Mouse (Mus musculus): Measurements from ENCODE around the gene H2al1a.
"Not testable (repeated sequence)": the region's sequence is repeated elsewhere in the genome, so short reads cannot be mapped to it uniquely, and the experiment has no call there.

Gene H2al1a

DNA sequence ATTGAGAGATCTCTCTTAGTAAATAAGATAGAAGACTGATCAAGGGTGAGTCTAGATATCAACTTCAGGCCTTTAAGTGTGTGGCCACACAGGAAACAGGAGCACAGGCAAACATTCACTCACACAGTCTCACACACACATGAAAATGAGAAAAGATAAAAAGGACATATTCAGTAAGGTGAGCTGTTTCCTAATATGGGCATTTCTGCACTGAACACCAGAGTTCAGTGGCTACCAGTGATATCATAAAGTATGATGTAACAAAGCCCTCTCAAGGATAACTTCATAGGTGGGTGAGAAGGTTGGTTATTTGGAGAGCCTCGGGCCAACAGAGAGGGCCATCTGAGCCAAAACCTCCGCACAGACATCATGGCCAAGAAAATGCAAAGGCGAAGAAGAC lies 18.9 kb downstream of the H2al1a start, which contains the start of gene H2al1g:
Gene H2al1g, plus strand, starts transcription at position 301 of the 400 bp plus-strand sequence.
- in situ Hi-C loops (cut with MboI; ENCODE audit: low pct_unique_long_range_greater_than_20kb in 1 of 2, low sequenced_read_pairs in 2 of 2, unreplicated experiment in 1 of 2): not testable (repeated sequence)

DNA sequence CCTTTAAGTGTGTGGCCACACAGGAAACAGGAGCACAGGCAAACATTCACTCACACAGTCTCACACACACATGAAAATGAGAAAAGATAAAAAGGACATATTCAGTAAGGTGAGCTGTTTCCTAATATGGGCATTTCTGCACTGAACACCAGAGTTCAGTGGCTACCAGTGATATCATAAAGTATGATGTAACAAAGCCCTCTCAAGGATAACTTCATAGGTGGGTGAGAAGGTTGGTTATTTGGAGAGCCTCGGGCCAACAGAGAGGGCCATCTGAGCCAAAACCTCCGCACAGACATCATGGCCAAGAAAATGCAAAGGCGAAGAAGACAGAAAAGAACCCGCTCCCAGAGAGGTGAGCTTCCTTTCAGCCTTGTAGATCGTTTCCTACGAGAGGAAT lies 22.1 kb downstream of the H2al1a start, which contains the start of gene H2al1h:
Gene H2al1h, plus strand, starts transcription at position 301 of the 400 bp plus-strand sequence.
- in situ Hi-C loops (cut with MboI; ENCODE audit: low pct_unique_long_range_greater_than_20kb in 1 of 2, low sequenced_read_pairs in 2 of 2, unreplicated experiment in 1 of 2): not testable (repeated sequence)

GRCm38 (mm10) chrX:11324359-11324758 lies 25.3 kb downstream of the H2al1a start, which contains the start of gene H2al1i:
H2al1i (plus strand) TSS chrX:11324659.
- in situ Hi-C loops (cut with MboI; ENCODE audit: low pct_unique_long_range_greater_than_20kb in 1 of 2, low sequenced_read_pairs in 2 of 2, unreplicated experiment in 1 of 2): not testable (repeated sequence)

GRCm38 (mm10) chrX:11327522-11327921 lies 28.5 kb downstream of the H2al1a start, which contains the start of gene H2al1j:
H2al1j (plus strand) TSS chrX:11327822.
- in situ Hi-C loops (cut with MboI; ENCODE audit: low pct_unique_long_range_greater_than_20kb in 1 of 2, low sequenced_read_pairs in 2 of 2, unreplicated experiment in 1 of 2): loop anchor here in 1 of 2 experiments (25.0 kb wide), 1 partner anchor 210 kb away; no protein-coding TSS in a partner anchor

- in situ Hi-C loops (cut with MboI; ENCODE audit: low pct_unique_long_range_greater_than_20kb in 1 of 2, low sequenced_read_pairs in 2 of 2, unreplicated experiment in 1 of 2): loop anchor here in 1 of 2 experiments (25.0 kb wide), 1 partner anchor 192 kb away; no protein-coding TSS in a partner anchor
These were observed 46.7 kb downstream of the H2al1a start for GRCm38 (mm10) chrX:11345762-11346161.

GRCm38 (mm10) chrX:11346756-11347155 lies 47.7 kb downstream of the H2al1a start:
- in situ Hi-C loops (cut with MboI; ENCODE audit: low pct_unique_long_range_greater_than_20kb in 1 of 2, low sequenced_read_pairs in 2 of 2, unreplicated experiment in 1 of 2): loop anchor here in 1 of 2 experiments (25.0 kb wide), 1 partner anchor 191 kb away; no protein-coding TSS in a partner anchor
